Mouse (Mus musculus) fat pad, adult 2 months (tissue): ENCODE measurements around the gene Os9.
"Not testable (repeated sequence)": the region's sequence is repeated elsewhere in the genome, so short reads cannot be mapped to it uniquely, and the experiment has no call there.

ENCODE experiments used
- DNase-seq: peaks from one replicate; pipeline ENCODE4 v3.0.0-alpha.2; 2011; ENCODE audit warnings: low read depth, low spot score; ENCODE audit errors: extremely low read depth

Os9 gene

DNA sequence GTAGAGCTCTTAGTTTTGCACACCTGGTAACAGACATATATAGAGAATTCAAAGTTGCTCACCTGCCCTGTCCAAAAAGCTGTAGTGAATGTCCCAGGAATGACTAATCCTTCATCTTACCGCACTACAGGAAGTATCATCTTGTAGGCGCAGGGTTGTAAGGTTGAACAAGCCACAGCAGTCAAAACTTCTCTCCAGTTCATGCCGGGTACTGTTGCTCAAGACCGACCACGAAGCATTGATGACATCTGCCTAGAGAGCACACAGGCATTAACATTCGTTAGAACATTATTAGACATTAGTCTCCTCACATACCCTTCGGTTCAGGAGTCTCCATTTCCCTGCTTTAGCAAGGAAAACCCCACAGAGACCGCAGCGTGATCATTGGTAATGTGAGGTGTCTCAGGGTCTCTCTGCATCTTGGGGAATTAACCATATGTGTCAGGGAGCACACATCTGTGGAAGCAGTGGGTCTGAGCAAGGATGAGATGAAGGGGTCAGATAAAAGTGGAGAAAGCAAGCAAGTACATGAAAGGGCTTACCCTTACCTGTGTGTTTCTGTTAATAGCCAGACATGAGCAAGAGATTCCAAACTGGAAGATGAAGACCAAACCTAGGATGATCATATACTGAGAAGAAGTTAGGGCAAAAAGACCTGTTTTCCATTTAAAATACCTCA, 52.4 kb downstream of the Os9 start:
- no peak for DNase-seq

DNA sequence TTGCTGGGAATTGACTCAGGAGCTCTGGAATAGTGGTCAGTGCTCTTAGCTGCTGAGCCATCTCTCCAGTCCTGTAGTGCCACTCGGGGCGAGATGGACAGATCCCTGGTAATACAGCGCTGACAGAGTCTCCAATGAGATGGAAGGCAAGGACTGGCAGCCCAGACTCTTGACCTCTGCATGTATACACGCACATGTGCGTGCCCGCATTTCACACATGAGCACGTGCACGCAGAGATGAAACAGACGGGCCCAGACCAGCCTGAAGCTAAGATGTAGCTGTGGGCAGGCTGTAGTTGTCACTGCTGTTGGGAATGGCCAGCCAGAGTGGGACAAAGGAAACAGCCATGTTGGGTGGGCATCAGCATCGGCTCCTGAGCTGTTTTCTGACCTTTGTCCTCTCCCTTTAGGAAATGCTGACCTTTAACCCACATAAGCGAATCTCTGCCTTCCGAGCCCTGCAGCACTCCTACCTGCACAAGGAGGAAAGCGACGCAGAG, 54.4 kb downstream of the Os9 start:
- DNase-seq: no peak

DNA sequence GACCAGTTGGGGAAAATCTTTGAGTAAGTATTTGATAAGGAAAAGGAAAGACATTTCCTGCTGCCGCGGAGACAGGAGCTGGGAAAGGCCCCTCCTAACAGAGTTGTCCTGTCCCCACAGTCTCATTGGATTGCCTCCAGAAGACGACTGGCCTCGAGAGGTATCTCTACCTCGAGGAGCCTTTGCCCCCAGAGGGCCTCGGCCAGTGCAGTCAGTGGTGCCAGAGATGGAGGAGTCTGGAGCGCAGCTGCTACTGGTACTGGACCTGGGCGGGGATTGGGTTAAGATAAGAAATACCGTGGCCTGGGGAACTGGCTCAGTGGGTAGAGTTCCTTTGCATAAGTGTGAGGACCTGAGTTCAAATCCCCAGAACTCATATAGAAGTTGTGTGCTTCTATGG, 55.0 kb downstream of the Os9 start:
- no peak for DNase-seq

DNA sequence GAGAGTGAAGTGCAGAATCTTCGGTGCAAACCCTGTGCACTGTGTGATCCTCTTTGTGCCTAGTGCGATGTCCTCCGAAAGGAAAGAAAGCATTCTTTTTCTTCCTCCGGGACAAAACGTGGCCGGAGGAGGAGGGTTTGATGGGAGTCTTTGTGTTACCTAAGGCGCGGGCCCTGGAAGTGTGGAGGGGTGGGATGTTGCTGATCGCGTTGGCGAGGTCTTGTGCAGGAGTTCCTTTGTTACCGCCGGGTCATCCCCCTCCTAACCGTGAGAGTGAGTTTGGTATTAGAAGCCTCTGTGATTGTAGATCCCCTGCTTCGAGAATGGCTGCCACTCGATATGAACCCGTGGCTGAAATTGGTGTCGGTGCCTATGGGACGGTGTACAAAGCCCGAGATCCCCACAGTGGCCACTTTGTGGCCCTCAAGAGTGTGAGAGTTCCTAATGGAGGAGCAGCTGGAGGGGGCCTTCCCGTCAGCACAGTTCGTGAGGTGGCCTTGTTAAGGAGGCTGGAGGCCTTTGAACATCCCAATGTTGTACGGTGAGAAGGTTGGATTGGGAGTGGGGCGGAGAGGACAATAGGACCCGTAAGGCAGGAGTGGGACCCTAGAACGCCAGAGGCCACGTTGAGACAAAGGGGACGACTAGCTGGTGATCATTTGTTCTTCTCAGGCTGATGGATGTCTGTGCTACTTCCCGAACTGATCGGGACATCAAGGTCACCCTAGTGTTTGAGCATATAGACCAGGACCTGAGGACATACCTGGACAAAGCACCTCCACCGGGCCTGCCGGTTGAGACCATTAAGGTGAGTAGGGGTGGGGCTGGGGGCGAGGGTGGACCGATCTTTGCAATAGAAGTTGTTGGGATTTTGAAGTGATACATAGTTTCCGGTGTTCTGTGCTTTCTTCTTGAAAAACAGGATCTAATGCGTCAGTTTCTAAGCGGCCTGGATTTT, 56.7 kb downstream of the Os9 start:
- DNase-seq: no peak

DNA sequence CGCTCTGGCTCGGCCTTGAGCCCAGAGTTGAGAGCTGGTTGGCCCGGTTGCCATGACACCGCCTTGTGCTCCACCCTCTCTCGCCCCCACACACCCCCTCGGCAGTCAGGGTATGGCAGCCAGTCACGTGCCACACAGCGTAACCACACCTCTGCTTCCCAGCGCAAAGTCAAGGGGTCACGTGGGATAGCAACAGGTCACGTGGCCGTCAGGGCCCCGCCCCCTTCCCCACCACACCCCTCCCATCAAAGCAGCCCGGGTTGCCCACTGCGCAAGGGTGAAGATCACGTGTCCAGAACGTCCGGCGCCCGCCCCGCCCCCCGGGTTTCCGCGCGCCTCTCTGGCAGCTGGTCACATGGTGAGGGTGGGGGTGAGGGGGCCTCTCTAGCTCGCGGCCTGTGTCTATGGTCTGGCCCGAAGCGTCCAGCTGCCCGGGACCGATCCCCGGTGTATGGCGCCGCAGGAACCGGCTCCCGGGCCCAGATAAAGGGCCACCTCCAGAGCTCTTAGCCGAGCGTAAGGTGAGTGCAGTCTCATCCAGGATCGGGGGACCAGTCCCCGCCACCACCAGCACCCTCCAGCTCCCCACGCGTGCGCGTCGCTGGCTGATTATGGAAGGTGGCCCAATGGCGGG, 57.6 kb downstream of the Os9 start, which contains the start of gene Cdk4:
Gene Cdk4 (plus strand): TSS at position 296 of the 634 bp plus-strand sequence.
- peak; percentile 80 for DNase-seq

DNA sequence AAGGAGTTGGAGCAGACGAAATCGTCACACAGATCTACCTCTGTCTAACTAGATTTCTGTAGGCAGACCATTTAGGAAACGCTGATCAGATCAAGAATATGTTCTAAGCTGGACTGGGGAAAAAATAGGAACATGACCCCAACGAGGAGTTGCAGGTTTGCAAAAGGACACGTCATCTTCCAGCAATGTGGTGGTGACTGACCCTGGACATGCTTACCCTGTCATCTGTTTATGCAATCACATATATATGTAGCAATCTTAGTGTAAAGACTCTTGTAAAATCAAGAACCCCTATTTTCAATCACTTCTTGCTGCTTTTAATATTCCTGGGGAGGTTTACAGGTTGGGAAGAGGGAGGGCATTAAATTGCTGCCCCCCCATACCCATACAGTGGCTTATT, 58.4 kb downstream of the Os9 start:
- DNase-seq: no peak

DNA sequence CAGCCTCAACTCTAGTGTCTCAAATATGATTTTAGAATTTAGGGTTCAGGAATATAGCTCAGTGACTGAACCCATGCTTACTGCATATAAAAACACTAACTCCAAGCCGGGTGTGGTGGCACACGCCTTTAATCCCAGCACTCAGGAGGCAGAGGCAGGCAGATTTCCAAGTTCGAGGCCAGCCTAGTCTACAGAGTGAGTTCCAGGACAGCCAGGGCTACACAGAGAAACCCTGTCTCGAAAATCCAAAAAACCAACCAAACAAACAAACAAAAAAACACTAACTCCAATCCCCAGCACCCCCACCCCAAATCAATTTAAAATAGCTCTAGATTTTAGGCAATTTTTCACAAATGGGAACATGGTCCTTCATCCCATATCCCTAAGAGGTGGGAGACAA, 58.8 kb downstream of the Os9 start:
- not testable (repeated sequence) for DNase-seq

DNA sequence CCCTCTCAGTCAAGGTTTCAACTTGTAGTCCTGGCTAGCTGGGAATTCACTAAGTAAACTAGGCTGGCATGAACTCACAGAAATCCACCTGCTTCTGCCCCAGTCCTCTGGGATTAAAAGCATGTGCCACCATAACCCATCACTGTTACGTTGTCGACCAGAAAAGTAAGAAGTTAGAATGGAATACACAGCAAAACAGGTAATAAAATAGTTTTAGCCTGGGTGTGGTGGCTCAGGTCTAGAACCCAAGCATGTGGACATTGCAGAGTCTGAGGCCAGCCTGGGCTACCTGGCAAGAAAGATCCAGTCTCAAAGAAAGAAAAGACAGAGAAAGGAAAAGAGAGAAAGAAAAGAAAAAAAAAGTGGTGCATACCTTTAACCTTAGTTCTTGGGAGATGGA, 59.4 kb downstream of the Os9 start:
- no peak for DNase-seq

DNA sequence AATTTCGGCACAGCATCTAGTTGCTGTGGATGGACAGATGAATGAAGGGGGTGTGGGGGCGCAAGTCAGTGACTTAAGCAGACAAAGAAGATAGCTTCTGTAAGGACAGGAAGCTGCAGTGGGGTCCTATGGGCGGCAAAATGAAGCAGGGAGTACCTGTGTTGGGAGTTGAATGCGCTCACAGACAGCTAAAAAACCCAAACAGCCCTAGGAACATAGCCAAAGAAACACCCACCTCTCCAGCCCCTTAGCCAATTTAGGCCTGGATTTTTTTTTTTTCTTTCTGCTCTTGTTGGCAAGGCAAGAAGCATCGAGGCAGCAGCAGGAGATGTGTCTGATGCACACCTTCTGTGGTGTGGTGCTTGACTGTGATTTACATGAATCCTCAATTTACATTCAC, 59.8 kb downstream of the Os9 start:
- no peak for DNase-seq

DNA sequence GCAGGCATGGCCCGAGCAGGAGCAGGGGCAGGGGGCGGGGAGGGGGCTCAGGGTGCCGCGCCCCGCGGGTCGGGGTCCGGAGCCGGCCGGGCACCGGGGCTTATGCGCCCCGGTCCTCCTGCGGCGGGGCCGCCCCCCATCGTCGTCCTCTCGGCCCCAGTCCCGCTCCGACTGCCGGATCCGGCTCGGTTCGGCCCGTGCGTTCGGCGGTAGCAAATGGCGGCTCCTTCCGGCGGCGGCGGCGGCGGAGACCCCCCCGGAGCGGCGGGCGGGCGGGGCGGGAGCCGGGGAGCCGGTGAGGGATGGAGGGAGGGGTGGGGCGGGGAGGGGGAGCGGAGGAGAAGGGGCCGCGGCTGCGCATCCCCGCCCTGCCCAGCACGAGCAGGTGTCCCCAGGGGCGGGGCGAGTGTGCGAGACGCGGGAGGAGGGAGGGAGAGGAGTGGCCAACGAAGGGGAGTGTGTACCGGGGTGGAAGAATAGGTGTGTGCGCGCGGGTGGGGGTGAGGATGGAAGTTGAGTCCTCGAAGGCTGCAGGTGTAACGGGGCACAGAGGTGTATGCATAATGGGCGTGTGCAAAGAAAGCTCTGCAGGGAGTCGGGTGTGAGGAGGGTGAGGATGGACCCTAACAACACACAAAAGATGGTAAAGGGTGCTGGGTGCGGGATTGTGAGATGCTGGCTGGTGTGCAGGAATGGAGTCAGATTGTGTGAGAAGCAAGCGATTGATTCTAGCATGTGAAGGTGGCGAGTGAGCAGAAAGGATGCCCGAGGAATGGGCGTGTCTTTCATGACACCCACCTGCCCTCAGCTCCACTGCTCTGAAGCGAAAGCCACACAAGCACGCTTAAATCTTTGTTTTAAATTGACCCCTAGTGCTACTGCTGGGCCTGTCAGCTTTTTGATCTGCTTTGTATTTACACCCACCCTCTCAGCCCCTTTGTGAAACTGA, 60.7 kb downstream of the Os9 start, which contains the start of gene March9:
Gene March9 (minus strand): TSS at position 217 of the 949 bp plus-strand sequence.
- DNase-seq: no peak

DNA sequence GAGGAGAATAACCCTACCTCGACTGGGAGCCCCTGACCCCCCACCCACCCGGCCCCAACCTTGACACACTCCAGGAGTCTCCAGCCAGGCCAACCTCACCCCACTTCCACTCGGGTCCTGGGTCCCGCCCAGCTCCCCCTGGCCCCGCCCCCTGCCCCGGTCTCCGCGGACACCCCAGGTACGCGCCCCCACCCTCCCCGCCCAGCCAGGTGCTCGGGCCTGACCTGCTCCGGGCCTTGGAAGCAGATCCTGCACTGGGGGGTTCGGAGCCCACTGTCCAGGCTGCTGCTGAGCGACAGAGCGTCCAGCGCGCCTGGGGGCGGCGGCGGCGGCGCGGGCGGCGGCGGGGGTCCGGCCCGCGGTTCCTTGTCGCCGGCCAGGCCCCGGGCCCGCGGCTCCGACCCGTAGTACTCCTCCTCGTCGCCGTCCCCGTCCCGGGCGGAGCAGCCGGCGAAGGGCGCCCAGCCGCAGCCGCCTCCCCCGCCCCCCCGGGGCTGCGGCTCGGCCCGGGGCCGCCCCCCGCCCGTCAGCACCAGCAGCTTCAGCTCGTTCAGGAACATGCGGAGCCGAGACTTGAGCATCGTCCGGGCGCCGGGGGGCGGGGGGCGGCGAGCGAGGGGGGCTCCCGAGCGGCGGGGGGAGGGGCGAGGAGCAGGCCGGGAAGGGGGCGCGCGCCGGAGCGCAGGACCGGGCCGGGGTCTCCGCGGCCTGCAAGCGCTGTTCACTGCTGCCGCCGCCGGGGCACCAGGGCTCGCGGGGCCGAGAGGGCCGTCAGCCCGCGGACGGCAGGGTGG, 61.6 kb downstream of the Os9 start:
- no peak for DNase-seq

DNA sequence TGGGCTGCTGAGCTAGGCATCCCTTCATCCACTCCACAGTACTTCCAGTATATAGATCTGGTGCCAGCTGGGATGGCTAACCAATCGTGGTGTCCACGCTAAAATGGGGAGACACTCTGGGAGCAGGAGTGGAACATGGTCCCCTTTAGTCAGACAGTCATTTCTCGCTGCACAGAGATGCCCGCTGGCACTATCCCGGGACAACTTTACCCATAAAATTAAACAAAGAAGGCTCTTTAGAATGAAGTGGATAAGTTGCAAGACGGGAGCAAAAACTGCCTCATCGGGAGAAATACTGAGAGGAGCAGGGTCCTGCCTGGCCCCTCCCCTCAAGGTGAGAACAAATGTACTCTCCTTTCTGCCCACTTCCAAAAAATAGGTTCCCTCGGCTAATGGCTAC, 62.2 kb downstream of the Os9 start:
- DNase-seq: no peak

DNA sequence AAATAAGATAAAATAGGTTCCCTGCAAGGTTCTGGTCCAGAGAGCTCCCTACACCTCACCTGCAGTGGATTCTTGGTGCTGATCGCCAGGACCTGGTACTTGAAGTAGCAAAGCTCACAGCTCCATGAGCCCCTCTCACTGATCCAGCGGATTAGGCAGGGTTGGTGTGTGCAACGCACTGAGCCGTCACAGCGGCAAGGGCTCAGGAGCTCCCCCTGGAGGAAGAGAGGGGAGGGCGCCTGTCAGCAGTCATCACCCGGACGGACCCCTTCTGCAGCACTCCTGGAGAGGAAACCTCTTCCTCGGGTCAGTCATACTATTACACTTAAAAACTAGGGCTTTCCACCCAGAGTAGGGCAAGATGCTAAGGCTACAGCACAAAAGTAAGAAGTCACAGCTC, 62.8 kb downstream of the Os9 start:
- no peak for DNase-seq

DNA sequence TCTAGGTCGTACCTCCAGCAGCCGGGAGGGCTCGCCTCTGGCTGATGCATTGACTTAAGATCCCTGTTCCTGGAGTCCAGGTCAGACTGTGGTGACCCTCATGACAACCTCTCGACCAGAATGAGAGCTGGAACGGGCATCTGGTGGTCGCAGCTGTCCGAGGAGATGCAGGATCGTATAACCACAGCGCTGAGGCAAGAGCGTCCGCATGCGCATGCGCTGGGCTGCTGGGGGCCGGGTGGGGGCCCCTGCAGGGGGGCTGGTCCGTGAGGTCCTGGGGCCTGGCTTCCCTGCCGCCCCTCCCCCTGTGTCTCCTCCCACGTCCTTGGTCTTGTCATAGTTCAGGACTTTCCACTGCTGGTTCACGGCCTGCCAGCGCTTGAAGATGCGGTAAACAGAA, 64.4 kb downstream of the Os9 start:
- DNase-seq: no peak

DNA sequence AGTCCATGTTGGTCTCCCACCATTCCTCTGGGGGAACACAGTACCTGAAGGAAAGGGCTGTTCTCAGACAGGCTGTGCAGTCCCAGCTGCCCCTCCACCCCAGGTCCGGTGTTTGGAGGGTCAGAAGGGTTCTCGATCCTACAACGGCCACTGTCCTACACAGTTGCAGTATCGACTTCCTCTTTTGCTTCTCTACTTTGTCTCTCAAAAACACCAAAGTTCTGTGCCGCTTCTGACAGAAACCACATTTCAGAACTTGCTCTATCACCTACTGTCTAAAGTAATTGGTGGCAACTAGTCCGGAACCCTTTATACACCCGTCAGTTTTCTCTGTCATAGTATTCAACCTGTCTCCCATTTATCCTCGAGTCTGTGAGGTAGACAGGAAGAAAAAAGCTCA, 65.5 kb downstream of the Os9 start:
- DNase-seq: no peak

DNA sequence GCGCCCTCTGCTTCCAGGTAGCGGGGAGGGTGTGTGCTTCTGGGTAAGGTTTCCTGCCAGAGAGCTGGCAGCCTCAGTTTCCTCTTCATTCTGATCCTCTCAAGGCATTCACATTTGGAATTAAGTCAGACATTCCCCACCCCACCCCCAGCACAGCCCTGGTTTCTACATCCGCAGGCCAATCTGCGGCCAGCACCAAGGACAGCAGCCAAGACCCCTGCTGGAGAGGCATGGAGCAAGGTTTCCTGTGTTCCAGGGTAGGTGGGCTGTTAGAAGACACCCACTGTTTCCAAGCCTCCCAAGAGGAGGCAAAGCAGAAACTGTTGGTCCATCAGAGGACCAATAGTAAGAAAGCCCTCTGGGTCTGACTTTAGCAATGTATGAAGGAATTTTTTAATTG, 66.3 kb downstream of the Os9 start:
- DNase-seq: no peak

DNA sequence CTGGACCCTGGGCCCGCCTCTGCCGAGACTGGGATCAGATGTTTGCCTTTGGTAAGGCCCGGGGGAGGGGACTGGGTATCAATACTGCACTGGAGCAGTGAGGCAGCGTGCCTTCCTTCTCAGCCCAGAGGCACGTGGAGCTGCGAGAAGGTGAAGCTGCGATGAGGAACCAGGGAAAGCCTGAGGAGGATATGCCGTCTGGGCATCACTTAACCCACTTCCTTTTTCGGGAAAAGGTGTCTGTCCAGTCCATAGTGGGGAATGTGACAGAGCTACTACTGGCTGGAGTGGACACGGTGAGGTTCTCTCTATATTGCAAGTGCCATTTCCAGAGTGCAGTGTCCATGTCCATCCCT, 70.8 kb downstream of the Os9 start:
- no peak for DNase-seq

DNA sequence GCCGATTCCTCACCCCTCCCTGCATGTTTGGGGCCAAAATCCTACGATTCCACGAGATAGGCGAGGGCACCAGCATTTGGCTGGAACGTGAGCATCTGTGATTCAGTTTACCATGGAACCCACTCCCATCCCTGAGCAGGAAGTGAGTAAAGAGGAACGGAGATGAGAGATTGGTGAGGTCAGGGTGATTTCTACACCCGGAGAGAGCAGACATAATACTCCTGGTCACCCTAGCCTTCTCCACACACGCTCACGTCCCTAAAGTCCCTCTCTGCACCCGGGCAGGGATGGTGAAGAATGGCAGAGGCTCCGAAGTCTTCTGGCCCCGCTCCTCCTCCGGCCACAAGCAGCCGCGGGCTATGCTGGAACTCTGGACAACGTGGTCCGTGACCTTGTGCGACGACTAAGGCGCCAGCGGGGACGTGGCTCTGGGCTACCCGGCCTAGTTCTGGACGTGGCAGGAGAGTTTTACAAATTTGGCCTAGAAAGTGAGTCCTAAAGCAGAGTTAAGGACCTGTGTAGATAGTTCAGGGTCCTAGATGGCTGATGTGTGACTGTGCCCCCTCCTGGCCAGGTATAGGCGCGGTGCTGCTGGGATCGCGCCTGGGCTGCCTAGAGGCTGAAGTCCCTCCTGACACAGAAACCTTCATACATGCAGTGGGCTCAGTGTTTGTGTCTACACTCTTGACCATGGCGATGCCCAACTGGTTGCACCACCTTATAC, 71.4 kb downstream of the Os9 start:
- DNase-seq: no peak
